Mouse (Mus musculus): ENCODE data around the gene Palm3. TPM values are rescaled to one million over a fixed set of nuclear protein-coding genes. Genes with fewer than 3 reads are reported as not detected.

Gene Palm3
- polyA plus RNA-seq, 1 experiment: 7.9 TPM

DNA sequence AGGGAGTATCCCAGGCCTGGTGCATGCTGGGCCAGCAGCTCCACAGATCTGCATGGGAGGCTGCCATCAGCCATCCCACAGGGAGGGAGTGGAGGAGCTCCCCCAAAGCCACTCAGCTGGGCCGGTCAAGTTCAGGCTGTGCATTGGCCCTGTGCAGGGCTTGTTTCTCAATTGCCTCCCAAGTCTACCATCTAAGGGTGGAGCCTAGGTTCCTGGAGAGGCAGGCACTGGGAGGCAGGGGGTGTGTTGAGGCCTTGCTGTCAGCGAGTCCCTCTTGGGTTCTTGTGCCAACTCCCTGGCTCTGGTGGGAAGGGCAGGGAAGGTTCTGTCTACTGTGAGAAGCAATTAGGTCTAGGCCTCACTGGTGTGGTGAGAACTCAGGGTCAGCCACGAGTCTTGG is 50.6 kb downstream of the Palm3 start:
- Histone ChIP-seq H3K4me1 (ENCODE audit: control insufficient read depth, insufficient read depth, low read length) (peaks cover 29% of the 10 kb centered on the region), H3K36me3 (ENCODE audit: control insufficient read depth, insufficient read depth, low read length) (no peaks in the 10 kb centered on the region), H3K27ac (ENCODE audit: insufficient read depth, low read depth, low read length) (no peak overlapping the region), H3K27me3 (replicated peaks; ENCODE audit: control insufficient read depth, insufficient read depth, low read length) (no peaks in the 10 kb centered on the region), H3K4me3 (ENCODE audit: insufficient read depth, low read depth, low read length) (no peak overlapping the region)
- no peak for DNase-seq
- WGBS: 40% methylated on average over 3 of the region's 3 CpGs
- no peak for TF ChIP-seq CTCF (conservative IDR thresholded peaks at IDR 0.05; ENCODE audit: insufficient read depth, insufficient read length, low read depth, low read length)
- no peak for TF ChIP-seq POLR2A (IDR thresholded peaks at IDR 0.05; ENCODE audit: low read depth, low read length)

DNA sequence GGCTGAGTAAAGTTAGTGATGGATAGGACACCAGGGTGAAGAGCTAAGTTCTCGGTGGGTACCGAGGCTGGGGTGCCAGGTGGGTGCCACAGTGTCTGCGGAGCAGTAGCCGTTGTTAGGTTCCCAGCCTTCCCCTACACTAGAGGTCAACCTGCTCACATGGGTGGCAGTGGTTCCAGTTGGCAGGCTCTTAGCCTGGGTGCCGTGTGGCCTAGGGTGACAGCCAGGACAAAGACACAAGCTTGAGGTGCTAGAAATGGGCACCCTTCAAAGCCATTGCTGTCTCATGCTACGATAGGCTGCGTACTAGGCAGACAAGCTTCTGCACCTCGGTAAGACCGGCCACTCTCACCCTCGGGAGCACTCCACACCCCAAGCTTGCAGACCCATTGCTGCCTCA is 51.0 kb downstream of the Palm3 start:
- WGBS: 72% methylated on average over 10 of the region's 10 CpGs
- no peaks in the 10 kb centered on the region for H3K36me3 ChIP-seq (ENCODE audit: control insufficient read depth, insufficient read depth, low read length)
- peak; percentile 27 for DNase-seq
- H3K4me1 ChIP-seq (ENCODE audit: control insufficient read depth, insufficient read depth, low read length): peaks cover 29% of the 10 kb centered on the region
- no peak; the same call in 1 of the 2 replicates for TF ChIP-seq CTCF (conservative IDR thresholded peaks at IDR 0.05; ENCODE audit: insufficient read depth, insufficient read length, low read depth, low read length)
- no peak for TF ChIP-seq POLR2A (IDR thresholded peaks at IDR 0.05; ENCODE audit: low read depth, low read length)
- H3K27ac ChIP-seq (ENCODE audit: insufficient read depth, low read depth, low read length): no peak overlapping the region
- no peaks in the 10 kb centered on the region for H3K27me3 ChIP-seq (replicated peaks; ENCODE audit: control insufficient read depth, insufficient read depth, low read length)
- H3K4me3 ChIP-seq (ENCODE audit: insufficient read depth, low read depth, low read length): no peak overlapping the region

DNA sequence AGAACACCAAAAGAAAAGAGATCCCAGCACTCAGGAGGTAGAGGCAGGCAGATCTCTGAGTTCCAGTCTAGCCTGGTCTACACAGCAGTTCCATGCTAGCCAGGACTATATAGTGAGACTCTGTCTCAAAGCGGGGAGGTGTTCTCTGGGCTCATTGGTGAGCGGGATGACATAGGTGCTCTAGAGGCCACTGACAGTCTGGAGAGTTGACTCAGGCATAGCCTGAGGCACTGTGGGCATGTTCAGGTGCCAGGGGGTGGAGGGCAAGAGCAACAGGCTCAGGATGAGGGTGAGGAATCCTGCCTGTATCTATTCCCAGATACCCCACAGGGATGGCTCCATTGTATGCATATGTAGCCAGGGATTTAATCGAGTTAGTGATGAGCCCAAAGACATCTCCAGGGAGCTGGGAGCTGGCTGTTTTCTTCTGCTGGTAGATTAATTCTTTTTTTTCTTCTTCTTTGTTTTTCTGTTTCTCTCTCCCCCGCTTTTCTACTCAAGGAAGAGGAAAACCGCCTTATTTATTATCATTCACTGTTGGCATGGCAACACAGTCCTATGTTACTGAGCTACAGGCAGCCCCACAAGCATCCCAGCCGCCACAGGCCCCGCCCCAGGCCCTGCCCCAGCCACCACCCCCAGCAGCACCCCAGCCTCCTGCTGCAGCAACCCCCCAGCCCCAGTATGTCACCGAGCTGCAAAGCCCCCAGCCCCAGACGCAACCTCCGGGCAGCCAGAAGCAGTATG is 52.1 kb downstream of the Palm3 start:
- DNase-seq: no peak
- H3K36me3 ChIP-seq (ENCODE audit: control insufficient read depth, insufficient read depth, low read length): no peaks in the 10 kb centered on the region
- no peak overlapping the region for H3K4me3 ChIP-seq (ENCODE audit: insufficient read depth, low read depth, low read length)
- H3K4me1 ChIP-seq (ENCODE audit: control insufficient read depth, insufficient read depth, low read length): peaks cover 21% of the 10 kb centered on the region
- 76% methylated on average over 10 of the region's 10 CpGs for WGBS
- no peak for TF ChIP-seq POLR2A (IDR thresholded peaks at IDR 0.05; ENCODE audit: low read depth, low read length)
- H3K27ac ChIP-seq (ENCODE audit: insufficient read depth, low read depth, low read length): no peak overlapping the region
- no peaks in the 10 kb centered on the region for H3K27me3 ChIP-seq (replicated peaks; ENCODE audit: control insufficient read depth, insufficient read depth, low read length)

DNA sequence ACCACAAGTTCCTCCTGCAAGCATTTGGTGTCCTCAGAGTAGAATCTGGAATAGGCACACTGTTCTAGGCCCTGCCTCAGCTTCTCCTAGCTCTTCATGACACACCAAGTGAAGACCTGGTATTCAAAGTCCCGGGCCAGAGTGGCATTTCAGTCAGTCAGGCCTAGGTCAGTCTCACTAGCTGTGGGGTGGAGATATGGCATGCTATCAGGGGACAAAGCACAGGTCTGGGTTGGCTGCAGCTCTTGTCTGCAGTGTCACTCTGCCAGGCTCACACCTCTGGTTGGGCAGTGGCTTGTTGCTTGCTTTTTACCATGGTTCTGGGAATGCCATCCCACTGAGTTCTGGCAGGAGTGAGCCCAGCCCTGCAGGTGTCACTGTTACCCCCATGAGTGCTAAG is 55.1 kb downstream of the Palm3 start:
- Histone ChIP-seq H3K4me3 (ENCODE audit: insufficient read depth, low read depth, low read length) (no peak overlapping the region), H3K4me1 (ENCODE audit: control insufficient read depth, insufficient read depth, low read length) (peaks cover 3% of the 10 kb centered on the region; the same call in 1 of the 2 replicates), H3K27me3 (replicated peaks; ENCODE audit: control insufficient read depth, insufficient read depth, low read length) (no peaks in the 10 kb centered on the region), H3K36me3 (ENCODE audit: control insufficient read depth, insufficient read depth, low read length) (no peaks in the 10 kb centered on the region), H3K27ac (ENCODE audit: insufficient read depth, low read depth, low read length) (no peak overlapping the region)
- WGBS: 62% methylated on average over 1 of the region's 1 CpGs
- no peak for TF ChIP-seq CTCF (conservative IDR thresholded peaks at IDR 0.05; ENCODE audit: insufficient read depth, insufficient read length, low read depth, low read length)
- no peak for TF ChIP-seq POLR2A (IDR thresholded peaks at IDR 0.05; ENCODE audit: low read depth, low read length)
- DNase-seq: no peak

DNA sequence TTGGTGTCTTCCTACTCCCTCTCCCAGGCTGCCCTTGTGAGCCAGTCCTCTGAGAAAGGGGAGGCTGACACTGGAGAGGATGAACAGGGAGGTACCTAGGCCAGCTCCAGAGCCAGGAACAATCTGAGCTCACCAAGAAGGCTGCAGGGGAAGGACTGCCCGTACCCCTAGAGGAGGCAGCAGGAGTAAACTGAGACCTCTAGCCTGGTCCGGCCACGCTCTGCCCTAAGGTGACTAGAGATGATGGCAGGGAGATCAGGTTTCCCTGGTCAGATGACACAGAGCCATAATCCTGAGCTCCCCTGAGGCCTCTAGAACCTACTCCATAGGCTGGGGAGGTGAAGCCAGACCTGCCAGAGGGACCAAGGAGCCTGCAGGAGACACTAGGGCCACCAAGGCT is 55.6 kb downstream of the Palm3 start:
- no peak overlapping the region for H3K4me3 ChIP-seq (ENCODE audit: insufficient read depth, low read depth, low read length)
- no peaks in the 10 kb centered on the region for H3K36me3 ChIP-seq (ENCODE audit: control insufficient read depth, insufficient read depth, low read length)
- H3K27me3 ChIP-seq (replicated peaks; ENCODE audit: control insufficient read depth, insufficient read depth, low read length): no peaks in the 10 kb centered on the region
- WGBS: 78% methylated on average over 3 of the region's 3 CpGs
- DNase-seq: no peak
- H3K4me1 ChIP-seq (ENCODE audit: control insufficient read depth, insufficient read depth, low read length): peaks cover 3% of the 10 kb centered on the region; the same call in 1 of the 2 replicates
- no peak overlapping the region for H3K27ac ChIP-seq (ENCODE audit: insufficient read depth, low read depth, low read length)
- no peak for TF ChIP-seq CTCF (conservative IDR thresholded peaks at IDR 0.05; ENCODE audit: insufficient read depth, insufficient read length, low read depth, low read length)
- TF ChIP-seq POLR2A (IDR thresholded peaks at IDR 0.05; ENCODE audit: low read depth, low read length): no peak

DNA sequence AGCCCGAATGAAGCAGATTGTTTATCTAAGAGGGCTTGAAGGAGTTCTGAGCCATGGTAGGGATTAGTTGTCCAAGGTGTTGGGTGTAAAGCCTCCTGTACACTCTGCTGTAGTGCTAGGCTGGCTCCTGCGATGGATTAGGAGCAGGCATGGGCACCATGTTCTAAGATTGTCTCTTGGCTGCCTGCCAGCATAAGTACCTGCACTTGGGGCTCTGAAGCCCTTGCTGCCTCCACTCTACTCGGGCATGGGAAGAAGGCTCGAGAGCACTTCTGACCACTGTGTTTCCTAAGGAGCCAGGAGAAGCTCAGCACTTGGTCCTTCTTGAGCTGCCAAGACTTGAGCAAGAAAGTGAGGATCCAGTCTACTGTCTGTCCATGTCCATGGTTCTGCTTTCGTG is 57.9 kb downstream of the Palm3 start:
- no peaks in the 10 kb centered on the region for H3K4me1 ChIP-seq (ENCODE audit: control insufficient read depth, insufficient read depth, low read length)
- H3K4me3 ChIP-seq (ENCODE audit: insufficient read depth, low read depth, low read length): no peak overlapping the region
- no peak overlapping the region for H3K27ac ChIP-seq (ENCODE audit: insufficient read depth, low read depth, low read length)
- no peak for DNase-seq
- TF ChIP-seq POLR2A (IDR thresholded peaks at IDR 0.05; ENCODE audit: low read depth, low read length) (no peak), CTCF (conservative IDR thresholded peaks at IDR 0.05; ENCODE audit: insufficient read depth, insufficient read length, low read depth, low read length) (no peak)
- WGBS: 78% methylated on average over 5 of the region's 5 CpGs
- H3K27me3 ChIP-seq (replicated peaks; ENCODE audit: control insufficient read depth, insufficient read depth, low read length): no peaks in the 10 kb centered on the region
- no peaks in the 10 kb centered on the region for H3K36me3 ChIP-seq (ENCODE audit: control insufficient read depth, insufficient read depth, low read length)

Other genes starting within 250 kb of the Palm3 start
- 28.7 and 44.4 TPM in 2 replicates for gene Adgrl1, start 121.4 kb upstream of the Palm3 start, polyA plus RNA-seq (2012; rRNA removed)
- 2.7 and 3.2 TPM in 2 replicates for gene Gm10644, start 66.3 kb upstream of the Palm3 start, polyA plus RNA-seq (2012; rRNA removed)
- gene Asf1b, start 66.0 kb upstream of the Palm3 start, polyA plus RNA-seq (2012; rRNA removed): 2.0 and 3.6 TPM in 2 replicates
- gene Prkaca, start 48.5 kb upstream of the Palm3 start, polyA plus RNA-seq (2012; rRNA removed): 88.3 and 95.6 TPM in 2 replicates
- 37.2 and 44.5 TPM in 2 replicates for gene Samd1, start 23.8 kb upstream of the Palm3 start, polyA plus RNA-seq (2012; rRNA removed)
- 5.1 and 7.0 TPM in 2 replicates for gene 1700067K01Rik, start 20.0 kb upstream of the Palm3 start, polyA plus RNA-seq (2012; rRNA removed)
- gene 2210011C24Rik, start 9.3 kb upstream of the Palm3 start, polyA plus RNA-seq (2012; rRNA removed): 9.1 and 14.3 TPM in 2 replicates
- 1.9 and 5.6 TPM in 2 replicates for gene Il27ra, start 21.1 kb downstream of the Palm3 start, polyA plus RNA-seq (2012; rRNA removed)
- 0.19 TPM in 1 of 2 replicates, not detected in the other for gene Rln3, start 23.5 kb downstream of the Palm3 start, polyA plus RNA-seq (2012; rRNA removed)
- 1.1 and 1.2 TPM in 2 replicates for gene Gm10643, start 43.7 kb downstream of the Palm3 start, polyA plus RNA-seq (2012; rRNA removed)
- 15.8 and 18.0 TPM in 2 replicates for gene Rfx1, start 45.4 kb downstream of the Palm3 start, polyA plus RNA-seq (2012; rRNA removed)
- gene Dcaf15, start 83.3 kb downstream of the Palm3 start, polyA plus RNA-seq (2012; rRNA removed): 28.2 and 30.1 TPM in 2 replicates
- gene Podnl1, start 104.5 kb downstream of the Palm3 start, polyA plus RNA-seq (2012; rRNA removed): 0.48 and 0.67 TPM in 2 replicates
- 24.1 and 26.0 TPM in 2 replicates for gene Cc2d1a, start 126.5 kb downstream of the Palm3 start, polyA plus RNA-seq (2012; rRNA removed)
- gene 4930432K21Rik, start 126.6 kb downstream of the Palm3 start, polyA plus RNA-seq (2012; rRNA removed): 0.63 and 0.92 TPM in 2 replicates
- 0.99 and 1.4 TPM in 2 replicates for gene Nanos3, start 163.7 kb downstream of the Palm3 start, polyA plus RNA-seq (2012; rRNA removed)
- 9.2 and 10.0 TPM in 2 replicates for gene Zswim4, start 215.6 kb downstream of the Palm3 start, polyA plus RNA-seq (2012; rRNA removed)
- gene D8Ertd738e, start 228.2 kb downstream of the Palm3 start, polyA plus RNA-seq (2012; rRNA removed): 216 and 246 TPM in 2 replicates
- 39.3 and 48.6 TPM in 2 replicates for gene Mri1, start 235.9 kb downstream of the Palm3 start, polyA plus RNA-seq (2012; rRNA removed)
- gene Ccdc130, start 248.9 kb downstream of the Palm3 start, polyA plus RNA-seq (2012; rRNA removed): 24.7 and 32.7 TPM in 2 replicates

Measured in kidney, adult 2 months (tissue).